Mouse (Mus musculus) thymus, postnatal 0 days (tissue): Measurements from ENCODE around the gene Gm10337. TPM values are rescaled to one million over a fixed set of nuclear protein-coding genes. Genes with fewer than 3 reads are reported as not detected.

ENCODE experiments used
- DNase-seq: peaks from one replicate; pipeline ENCODE4 v3.0.0-alpha.2; 2015; ENCODE audit warnings: low spot score
- polyA plus RNA-seq: library from polyadenylated mRNA; unstranded; fragments of >200 nt; fragmentation: Nextera tagmentation; extraction: Ambion mirVana; gene quantifications from 2 replicates; pipeline ENCODE4 v1.2.1, GENCODE M21; 2015

Gene Gm10337
- 2.0 TPM in 1 of 2 replicates, not detected in the other for polyA plus RNA-seq

DNA sequence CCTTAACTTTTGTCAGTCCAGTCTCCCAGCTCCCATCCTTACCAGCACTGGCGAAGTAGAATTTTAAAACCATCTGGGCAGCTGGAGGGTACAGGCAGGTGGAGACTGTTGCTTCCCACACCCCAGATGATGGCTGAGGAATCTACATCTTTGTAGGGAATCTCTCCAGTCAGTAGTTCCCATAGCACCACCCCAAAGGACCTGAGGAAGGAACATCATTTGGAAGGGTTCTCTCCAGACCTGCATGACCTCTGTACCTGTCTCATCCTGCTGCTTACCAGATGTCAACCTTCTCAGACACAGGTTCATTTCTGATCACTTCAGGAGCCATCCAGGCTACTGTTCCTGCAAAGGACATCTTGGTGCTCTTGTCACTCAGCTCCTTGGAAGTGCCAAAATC, at the start of gene Gm10337:
Gene Gm10337, plus strand, starts transcription at position 276 of the 400 bp plus-strand sequence.
- DNase-seq = no peak

DNA sequence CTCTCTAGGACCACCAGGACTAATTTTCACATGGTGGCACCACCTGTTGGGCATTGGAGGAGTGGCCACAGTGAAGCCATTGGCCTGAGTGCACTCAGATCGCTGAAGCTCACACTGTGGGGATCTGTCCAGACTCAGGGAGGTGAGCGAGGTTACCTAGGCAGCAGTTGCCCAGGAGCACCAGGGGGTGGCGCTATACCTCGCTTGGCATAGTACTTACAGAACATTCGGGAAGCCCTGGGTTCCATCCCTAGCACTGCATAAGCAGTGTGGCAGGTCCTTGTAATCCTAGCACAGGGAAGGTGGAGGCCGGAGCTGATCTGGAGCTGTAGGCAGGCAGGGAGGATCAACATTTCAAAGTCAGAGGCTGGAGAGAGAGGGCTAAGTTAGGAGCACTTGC, 47.5 kb upstream of the Gm10337 start:
- peak; percentile 16 for DNase-seq

DNA sequence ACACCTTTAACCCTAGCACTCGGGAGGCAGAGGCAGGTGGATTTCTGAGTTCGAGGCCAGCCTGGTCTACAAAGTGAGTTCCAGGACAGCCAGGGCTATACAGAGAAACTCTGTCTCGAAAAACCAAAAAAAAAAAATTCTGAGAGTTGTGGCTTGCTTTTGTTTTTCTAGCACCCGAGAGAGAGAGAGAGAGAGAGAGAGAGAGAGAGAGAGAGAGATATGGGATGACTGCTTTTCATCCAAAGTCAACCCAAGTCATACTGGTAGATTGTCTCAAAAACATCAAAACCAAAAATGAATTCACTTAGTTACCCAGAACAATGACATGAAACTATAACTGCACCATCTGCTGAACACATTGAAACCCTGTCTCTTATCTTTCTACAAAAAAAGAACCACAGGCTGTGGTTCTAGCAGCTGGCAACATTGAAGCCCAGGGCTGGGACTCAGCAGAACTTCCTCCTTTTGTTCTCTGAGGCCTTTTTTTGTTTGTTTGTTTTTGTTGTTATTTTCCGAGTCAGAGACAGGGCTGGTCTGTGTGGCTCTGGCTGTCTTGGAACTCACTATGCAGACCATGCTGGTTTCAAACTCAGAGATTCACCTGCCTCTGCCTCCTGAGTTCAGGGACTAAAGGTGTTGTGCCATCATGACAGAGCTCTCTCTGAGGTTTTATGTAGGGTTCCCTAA, 45.3 kb upstream of the Gm10337 start:
- DNase-seq = peak; percentile 78

DNA sequence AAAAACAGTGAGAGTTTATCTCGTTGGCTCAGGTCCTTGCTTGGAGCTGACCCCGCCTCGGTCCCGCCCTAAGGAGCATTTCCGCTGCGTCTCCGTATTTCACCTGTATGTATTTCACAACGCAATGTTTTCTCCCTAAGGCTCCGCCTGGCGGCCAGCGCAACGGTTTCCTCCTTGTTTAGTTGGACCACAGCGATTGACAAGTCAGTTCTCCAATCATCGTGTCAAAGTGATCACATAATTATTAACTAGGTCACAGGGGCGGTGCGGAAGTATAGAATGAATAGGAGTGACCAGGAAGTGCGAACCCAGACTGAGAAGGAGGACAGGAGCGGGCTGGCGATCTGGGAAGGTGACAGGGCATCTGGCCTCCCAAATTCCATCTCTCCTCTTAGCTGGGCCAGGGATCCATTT, 44.6 kb upstream of the Gm10337 start, which contains the start of gene Prr13:
Gene Prr13, plus strand, starts transcription at position 125 of the 414 bp plus-strand sequence.
- DNase-seq = peak; percentile 87

DNA sequence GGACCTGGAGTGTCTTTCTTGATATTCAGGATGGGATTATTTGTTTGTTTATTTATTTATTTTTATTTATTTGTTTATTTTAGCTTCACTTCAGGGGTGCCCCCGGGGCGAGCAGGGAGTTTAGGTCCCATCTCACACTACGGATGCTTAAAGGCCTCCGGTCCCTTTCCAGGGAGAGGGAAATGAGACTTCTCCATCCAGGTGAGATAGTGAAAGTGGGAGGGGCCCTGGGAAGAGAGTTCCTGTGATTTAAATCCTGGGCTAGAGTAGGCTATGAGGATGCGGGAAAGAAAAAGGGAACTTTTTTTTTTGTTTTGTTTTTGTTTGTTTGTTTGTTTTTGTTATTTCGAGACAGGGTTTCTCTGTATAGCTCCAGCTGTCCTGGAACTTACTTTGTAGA, 44.1 kb upstream of the Gm10337 start:
- no peak for DNase-seq

DNA sequence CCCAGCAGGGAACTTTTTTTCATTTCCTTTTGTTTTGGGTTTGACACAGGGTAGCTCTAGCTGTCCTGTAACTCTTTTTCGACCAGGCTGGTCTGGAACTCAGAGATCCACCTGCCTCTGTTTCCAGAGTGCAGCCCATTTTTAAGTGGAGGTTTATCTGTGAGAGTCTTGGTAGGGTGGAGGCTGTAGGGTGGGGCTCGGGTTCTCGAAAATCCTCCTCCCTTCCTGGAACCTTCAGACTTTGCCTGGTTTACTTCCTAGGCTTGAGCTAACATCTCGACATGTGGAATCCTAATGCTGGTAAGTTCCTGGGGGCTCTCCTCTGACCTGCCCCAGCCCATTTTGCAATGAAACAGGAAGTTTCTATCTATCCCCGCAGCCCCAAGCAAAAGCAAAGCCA, 43.7 kb upstream of the Gm10337 start:
- no peak for DNase-seq

DNA sequence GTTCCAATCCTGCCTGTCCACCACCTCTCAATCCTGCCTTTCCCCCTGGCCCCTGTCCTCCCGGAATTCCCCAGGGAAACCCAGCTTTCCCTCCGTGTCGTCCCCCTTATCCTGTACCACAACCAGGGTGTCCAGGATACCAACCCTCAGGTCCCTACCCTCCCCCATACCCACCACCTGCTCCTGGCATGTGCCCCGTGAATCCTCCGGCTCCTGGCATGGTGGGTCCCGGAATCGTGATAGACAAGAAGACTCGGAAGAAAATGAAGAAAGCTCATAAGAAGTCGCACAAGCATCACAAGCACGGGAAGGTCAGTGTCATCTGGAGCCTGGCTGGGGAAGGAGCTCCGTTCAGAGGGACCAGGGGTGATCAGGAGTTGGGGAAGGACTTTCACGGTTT, 43.1 kb upstream of the Gm10337 start:
- no peak for DNase-seq

DNA sequence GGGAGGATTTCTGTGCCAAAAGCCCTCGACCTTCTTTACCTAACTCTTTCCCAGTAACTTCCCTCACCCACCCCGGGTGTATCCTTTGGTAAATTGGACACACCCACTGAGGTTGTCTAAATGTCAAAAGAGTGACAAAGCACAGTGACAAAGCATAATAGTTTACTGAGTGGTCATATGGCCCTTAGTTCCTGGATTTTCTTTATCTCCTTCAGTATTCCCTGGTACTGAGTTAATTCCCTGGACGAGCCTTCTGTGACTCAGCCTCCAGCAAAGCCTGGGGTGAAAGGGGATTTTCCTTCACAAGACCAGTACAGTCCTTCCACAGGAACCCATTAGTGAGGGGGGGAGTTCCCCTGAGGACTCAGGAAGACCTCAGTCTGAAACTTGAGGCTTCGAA, 42.6 kb upstream of the Gm10337 start:
- DNase-seq = no peak

DNA sequence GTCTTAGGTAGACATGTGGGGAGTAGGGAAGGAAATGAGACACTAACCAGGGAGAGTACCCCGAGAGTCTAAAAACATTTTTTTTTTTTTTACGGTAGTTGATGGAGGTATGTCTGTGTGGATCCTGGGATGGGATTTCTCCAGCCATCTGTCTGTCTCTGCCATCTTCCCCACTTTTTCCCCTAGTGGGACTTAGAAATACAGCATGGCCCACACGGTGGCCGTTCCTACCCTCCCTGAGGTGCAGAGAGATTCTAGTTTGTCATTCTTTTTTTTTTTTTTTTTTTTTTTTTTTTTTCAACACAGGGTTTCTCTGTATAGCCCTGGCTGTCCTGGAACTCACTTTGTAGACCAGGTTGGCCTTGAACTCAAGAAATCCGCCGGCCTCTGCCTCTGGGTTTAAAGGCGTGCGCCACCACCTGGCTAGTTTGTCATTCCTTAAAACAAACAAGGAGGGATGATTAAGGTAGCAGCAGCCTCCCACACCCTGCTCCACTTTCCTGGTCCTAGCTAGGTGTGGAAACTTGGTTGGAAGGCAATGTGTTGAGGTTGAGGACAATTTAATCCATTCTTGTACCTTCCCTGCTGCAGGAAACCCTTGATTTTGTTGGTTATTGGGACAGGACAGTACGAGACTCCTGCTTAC, 42.0 kb upstream of the Gm10337 start:
- no peak for DNase-seq

DNA sequence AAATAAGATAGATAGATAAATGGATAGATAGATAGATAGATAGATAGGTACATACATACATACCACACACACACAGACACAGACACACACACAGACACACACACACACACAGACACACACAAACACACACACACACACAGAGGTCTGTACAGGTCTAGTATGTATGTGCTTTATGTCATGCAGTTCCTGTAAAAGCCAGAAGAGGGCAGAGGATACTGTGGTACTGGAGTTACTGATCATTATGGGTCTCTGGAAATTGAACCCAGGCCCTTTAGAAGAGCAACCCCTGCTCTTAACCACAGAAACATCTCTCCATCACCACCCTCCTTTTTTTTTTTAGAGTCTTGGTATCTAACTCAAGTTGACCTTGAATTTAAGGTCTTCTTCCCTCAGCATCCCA, 39.9 kb upstream of the Gm10337 start:
- peak; percentile 54 for DNase-seq

DNA sequence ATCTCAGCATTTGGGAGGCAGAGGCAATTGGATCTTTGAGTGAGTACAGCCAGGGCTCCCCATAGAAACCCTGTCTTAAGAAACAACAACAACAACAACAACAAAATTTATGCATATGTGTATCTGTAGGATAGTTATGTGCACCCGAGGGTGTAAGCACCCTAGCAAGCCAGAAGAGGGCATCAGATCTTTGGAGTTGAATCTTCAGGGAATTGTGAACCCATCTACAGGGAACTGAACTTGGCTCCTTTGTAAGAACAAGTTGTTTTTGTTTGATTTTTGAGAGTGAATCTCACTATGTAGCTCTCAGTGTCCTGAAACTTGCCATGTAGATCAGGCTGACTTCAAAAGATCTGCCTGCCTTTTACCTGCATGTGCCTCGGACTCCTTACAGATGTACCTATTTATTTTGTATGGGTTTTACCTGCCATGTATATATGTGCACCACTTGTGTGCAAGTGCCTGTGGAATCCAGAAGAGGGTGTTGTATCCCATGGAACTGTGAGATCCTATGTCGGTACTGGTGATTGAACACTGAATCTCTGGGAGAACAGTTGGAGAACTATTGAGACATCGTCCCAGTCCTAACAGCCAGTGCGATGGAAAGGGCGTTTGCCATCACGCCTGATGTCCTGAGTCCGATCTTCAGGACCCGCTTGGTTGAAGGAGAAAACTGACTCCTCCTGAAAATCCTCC, 34.7 kb upstream of the Gm10337 start:
- no peak for DNase-seq

DNA sequence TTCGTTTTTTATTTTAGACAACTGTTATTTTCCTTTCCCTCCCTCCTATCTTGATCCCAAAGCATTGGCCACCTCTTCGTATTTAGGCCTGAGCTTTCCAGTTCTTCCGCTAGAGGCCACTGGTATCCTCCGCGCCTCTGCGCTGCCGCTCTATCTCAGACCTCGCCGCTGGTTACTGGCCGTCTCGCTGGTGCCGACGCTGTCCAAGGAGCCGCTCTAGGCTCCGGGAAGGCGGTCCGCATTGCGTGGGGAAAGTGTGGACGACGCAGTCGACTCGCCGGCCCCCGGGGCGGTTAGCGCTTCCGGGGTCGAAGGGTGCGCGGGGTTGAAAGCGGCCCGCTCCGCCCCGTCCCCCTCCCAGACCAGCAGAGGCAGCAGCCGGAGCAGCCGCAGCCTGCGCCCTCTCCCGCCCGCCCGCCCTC, 33.3 kb upstream of the Gm10337 start, which contains the start of gene Pcbp2:
Gene Pcbp2, plus strand, starts transcription at position 357 of the 422 bp plus-strand sequence.
- peak; percentile 98 for DNase-seq

DNA sequence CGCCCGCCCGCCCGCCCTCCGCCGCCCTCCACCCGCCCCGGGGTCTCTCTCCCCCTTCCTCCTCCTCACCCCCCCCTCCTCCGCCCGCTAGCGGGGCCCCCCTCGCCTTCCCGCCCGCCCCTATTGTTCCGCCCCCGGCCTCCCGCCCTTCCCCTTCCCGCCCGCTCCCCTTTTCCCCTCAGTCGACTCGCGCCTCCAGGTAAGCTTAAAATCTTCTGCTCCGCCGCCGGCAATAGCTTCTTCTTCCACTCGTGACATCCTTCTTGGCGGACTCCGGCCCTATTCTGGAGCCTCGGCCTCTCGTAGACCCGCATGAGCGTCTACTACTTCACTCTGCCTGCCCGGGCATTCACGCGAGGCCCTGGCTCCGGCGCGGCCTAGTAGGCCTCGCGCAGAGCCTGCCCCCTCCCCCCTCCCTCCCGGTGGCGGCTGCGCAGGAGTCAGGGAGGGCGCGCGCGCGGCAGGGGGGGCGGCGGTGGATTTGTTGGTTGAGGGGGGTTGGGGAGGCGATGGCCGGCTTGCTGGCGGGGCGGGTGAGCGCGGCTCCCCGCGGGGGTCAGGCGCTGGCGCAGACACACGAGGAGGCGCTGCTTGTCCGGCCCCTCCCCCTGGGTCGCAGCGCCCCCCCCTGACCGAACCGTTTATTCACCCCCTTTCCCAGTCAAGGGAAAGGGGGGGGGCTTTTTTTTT, 32.8 kb upstream of the Gm10337 start:
- DNase-seq = peak; percentile 84

DNA sequence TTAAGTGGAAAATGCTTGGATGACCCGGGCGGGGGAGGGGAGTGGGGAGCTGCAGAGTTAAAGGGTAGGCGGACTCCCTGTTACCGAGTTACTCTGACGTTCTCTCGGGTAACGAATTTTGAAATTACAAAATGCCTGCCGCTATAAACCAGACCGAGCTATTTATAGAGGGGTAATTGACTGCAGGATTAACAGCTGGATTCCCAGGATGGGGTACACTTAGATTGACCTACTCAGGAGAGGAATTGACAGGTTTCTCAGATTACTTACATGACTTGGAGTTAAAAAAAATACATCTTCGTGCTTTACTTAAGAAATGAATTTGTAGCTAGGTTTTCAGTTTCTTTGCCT, 32.3 kb upstream of the Gm10337 start:
- no peak for DNase-seq

DNA sequence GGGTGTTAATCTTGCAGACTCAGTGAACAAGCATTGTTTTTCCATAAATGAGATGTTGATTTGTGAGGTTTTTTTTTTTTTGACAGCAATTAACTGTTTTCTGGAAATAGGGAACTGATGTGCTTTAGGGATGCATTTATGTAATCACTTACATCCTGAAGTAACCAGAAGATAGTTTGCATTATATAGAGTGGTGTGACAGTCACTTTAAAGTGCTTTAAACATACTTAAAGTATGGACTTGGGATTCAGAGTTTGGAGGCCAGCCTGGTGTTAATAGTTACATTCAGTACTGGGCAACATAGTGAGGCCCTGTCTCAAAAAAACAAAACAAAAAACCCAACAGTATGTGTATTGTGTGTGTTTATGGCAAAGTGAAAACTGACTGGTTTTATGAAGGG, 31.8 kb upstream of the Gm10337 start:
- no peak for DNase-seq

DNA sequence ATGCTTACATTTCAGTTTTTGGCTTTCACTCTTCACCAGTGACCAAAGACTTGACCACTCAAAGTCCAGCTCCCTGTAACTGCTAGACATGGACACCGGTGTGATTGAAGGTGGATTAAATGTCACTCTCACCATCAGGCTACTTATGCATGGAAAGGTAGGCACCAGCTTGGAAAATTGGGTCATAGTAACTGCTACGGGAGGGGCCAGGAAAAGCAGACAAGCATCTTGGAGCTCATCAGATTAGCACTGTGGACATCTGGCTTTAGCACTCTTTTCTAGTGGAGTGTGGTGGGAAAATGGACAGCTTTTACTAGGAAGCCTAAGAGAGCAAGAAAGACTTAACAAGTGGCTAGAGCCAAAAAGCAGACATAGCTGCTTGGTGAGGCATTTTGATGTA, 30.3 kb upstream of the Gm10337 start:
- no peak for DNase-seq

DNA sequence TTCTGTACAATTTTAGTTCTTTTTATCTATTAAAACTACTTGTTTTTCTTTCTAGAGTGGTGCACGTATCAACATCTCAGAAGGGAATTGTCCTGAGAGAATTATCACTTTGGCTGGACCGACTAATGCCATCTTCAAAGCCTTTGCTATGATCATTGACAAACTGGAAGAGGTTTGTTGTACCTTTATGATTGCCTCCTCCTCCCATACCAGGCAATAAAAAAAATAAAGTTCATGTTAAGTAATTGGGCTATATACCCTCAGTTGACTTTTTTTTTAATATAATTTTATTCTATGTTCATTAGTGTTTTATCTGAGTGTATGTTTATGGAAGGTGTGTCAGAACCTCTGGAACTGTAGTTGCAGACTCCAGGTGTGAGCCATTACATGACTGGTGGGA, 29.0 kb upstream of the Gm10337 start:
- DNase-seq = no peak

DNA sequence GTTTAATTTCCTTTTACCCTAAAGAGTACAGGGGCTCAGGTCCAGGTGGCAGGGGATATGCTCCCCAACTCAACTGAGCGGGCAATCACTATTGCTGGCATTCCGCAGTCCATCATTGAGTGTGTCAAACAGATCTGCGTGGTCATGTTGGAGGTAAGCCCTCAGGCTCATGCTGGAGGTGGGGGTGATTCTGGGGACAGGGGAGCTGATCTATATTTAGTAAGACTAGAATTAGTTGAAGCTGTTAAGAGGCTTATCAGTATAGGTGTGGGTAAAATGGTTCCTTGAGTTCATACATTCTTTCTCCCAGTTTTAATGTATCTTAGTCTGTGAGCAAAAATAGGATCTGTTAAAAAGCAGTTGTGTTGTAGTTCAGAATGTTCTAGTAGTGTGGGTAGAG, 20.4 kb upstream of the Gm10337 start:
- no peak for DNase-seq

DNA sequence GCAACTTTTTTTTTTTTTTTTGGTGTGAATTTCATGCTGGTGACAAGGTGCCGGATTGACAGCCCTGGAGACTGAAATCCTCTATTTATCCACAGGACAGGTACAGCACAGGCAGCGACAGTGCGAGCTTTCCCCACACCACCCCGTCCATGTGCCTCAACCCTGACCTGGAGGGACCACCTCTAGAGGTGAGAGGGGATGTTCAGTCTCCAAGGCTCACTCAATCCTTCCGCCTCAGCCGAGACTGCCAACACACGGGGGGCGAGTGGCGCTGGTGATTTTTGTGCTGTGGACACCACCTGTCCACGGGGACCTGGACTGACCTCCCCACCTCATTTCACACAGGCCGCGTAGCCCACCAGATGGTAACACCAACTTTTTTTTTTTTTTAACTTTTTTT, 17.7 kb upstream of the Gm10337 start:
- DNase-seq = no peak

DNA sequence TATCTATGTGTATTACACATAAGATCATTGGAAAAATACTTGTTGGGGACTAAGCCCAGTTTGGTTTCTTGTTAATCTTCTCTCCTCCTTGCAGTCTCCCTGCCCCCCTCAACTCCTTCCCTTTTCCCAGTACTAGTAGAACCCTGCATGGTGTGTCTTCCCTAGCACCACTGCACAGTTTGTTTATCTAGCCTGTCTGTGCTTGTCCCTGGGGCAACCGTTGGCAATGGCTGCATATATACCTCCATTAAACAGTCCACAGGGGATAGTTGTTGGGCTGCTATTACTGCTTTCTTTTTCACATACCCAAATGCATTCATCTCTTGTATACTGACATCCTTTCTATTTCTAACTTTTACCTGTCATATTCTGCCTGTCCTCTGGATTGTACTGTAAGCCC, 15.9 kb upstream of the Gm10337 start:
- DNase-seq = no peak

DNA sequence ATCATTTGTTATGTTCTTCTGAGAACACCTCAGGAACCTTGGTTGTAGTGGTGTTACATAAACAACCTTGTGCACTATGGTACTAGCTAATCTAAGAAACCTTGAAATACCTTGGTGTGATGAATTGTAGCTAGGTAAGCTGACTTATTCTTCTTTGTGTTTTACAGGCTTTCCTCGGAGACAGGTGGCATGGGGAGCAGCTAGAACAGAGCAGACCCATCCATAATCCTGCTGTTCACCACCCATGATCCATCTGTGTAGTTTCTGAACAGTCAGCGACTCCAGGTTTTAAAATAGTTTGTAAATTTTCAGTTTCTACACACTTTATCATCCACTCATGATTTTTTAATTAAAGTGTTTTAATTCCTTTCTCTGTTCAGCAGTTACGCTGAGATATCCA, 5.2 kb upstream of the Gm10337 start:
- no peak for DNase-seq

DNA sequence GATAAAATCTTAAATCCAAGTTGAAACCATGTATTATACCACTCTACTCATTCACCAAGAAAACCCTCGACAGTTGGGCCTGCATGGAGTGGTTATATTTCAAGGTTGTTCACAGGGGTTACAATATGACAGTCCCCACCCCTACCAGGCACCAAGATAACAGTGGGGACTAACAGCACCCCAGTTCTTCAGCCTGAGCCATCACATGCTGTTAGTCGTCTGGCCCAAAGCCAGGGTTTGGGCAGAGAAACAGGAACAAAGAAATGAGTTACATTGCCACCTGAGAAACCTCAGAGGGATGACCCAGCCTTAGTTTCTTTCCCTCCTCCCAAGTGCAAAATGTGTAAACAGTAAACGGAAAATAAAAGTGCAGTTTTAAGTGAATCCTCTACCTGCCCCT, 4.2 kb upstream of the Gm10337 start:
- no peak for DNase-seq
